Mouse (Mus musculus) hindbrain, embryonic 13.5 days (tissue): Measurements from ENCODE around the gene Clk2. TPM values are rescaled to one million over a fixed set of nuclear protein-coding genes. Genes with fewer than 3 reads are reported as not detected.

Experiments used
- ATAC-seq: fragments of 200-750 bp; cut with Nextera tagmentation; 2 replicates; pipeline ENCODE4 v1.8.0; 2017; ENCODE audit warnings: moderate TSS enrichment; ENCODE audit not compliant: low FRiP score
- H3K27ac ChIP-seq: fragments of 300-500 bp; sonication (generic); 2 replicates; pipeline ENCODE4 v1.5.1; 2015; ENCODE audit warnings: inconsistent platforms, mild to moderate bottlenecking, moderate library complexity
- H3K27me3 ChIP-seq: fragments of 300-500 bp; sonication (generic); 2 replicates; pipeline ENCODE4 v1.6.1; 2015; ENCODE audit warnings: mild to moderate bottlenecking, inconsistent platforms
- H3K36me3 ChIP-seq: fragments of 300-500 bp; sonication (generic); 2 replicates; pipeline ENCODE4 v1.6.1; 2015; ENCODE audit warnings: mild to moderate bottlenecking, inconsistent platforms
- H3K4me1 ChIP-seq: fragments of 300-500 bp; sonication (generic); replicated peaks from 2 replicates; pipeline ENCODE4 v1.6.1; 2015; ENCODE audit warnings: inconsistent platforms
- H3K4me2 ChIP-seq: fragments of 300-500 bp; sonication (generic); 2 replicates; pipeline ENCODE4 v1.6.1; 2015; ENCODE audit warnings: inconsistent platforms, mild to moderate bottlenecking, moderate library complexity
- H3K4me3 ChIP-seq: fragments of 300-500 bp; sonication (generic); 2 replicates; pipeline ENCODE4 v1.5.1; 2015; ENCODE audit warnings: mild to moderate bottlenecking, inconsistent platforms
- H3K9ac ChIP-seq: fragments of 300-500 bp; sonication (generic); 2 replicates; pipeline ENCODE4 v1.6.1; 2015; ENCODE audit warnings: mild to moderate bottlenecking, inconsistent platforms
- H3K9me3 ChIP-seq: fragments of 300-500 bp; sonication (generic); 2 replicates; pipeline ENCODE4 v1.6.1; 2016; ENCODE audit warnings: inconsistent platforms
- WGBS: fragments of 180-500 bp; shearing (Covaris S2); methylation state at CpG from one replicate; pipeline ENCODE4 v1.1.7; 2015; 5-methylcytosine and 5-hydroxymethylcytosine counted together
- polyA plus RNA-seq: library from polyadenylated mRNA; unstranded; fragments of >200 nt; fragmentation: Nextera tagmentation; extraction: Ambion mirVana; gene quantifications from 2 replicates; pipeline ENCODE4 v1.2.1, GENCODE M21; 2015

Clk2 gene
- polyA plus RNA-seq, 1 experiment from 2014 or later: 24.5 TPM

- H3K4me2 ChIP-seq: no peak overlapping the region
- no peak for ATAC-seq
Observed at GRCm38 (mm10) chr3:89163123-89163522, 1.5 kb upstream of the Clk2 start.

GRCm38 (mm10) chr3:89163643-89164245 is 851 bp upstream of the Clk2 start:
- H3K9me3 ChIP-seq: no peaks in the 10 kb centered on the region
- WGBS: 80% methylated on average over 5 of the region's 5 CpGs
- peak overlapping the region; percentile 83 for H3K4me3 ChIP-seq
- H3K4me2 ChIP-seq: peak overlapping the region; percentile 66
- H3K36me3 ChIP-seq: peaks cover 17% of the 10 kb centered on the region
- peak overlapping the region; percentile 96 for H3K9ac ChIP-seq
- peaks cover 44% of the 10 kb centered on the region for H3K4me1 ChIP-seq
- ATAC-seq: no peak
- H3K27ac ChIP-seq: peak overlapping the region; percentile 95
- no peaks in the 10 kb centered on the region for H3K27me3 ChIP-seq

More at GRCm38 (mm10) chr3:89163123-89163522, 1.5 kb upstream of the Clk2 start:
- no peak overlapping the region for H3K27ac ChIP-seq
- 79% methylated on average over 1 of the region's 1 CpGs for WGBS
- H3K36me3 ChIP-seq: peaks cover 11% of the 10 kb centered on the region
- H3K4me1 ChIP-seq: peaks cover 50% of the 10 kb centered on the region
- no peak overlapping the region for H3K4me3 ChIP-seq
- H3K9ac ChIP-seq: no peak overlapping the region
- no peaks in the 10 kb centered on the region for H3K9me3 ChIP-seq
- H3K27me3 ChIP-seq: no peaks in the 10 kb centered on the region

GRCm38 (mm10) chr3:89165268-89165870 is 774 bp downstream of the Clk2 start:
- Histone ChIP-seq H3K9ac (peak overlapping the region; percentile 96), H3K4me2 (peak overlapping the region; percentile 66), H3K9me3 (no peaks in the 10 kb centered on the region), H3K36me3 (peaks cover 33% of the 10 kb centered on the region), H3K27me3 (no peaks in the 10 kb centered on the region), H3K4me3 (peak overlapping the region; percentile 83), H3K27ac (peak overlapping the region; percentile 95), H3K4me1 (peaks cover 28% of the 10 kb centered on the region)
- 30% methylated on average over 12 of the region's 12 CpGs for WGBS
- ATAC-seq: no peak; the same call in 1 of the 2 replicates

- no peaks in the 10 kb centered on the region for H3K27me3 ChIP-seq
- WGBS: 95% methylated on average over 19 of the region's 19 CpGs
- ATAC-seq: no peak
- no peak overlapping the region for H3K27ac ChIP-seq
- no peak overlapping the region for H3K4me3 ChIP-seq
- H3K9ac ChIP-seq: 0 out of 2 replicates have a peak overlapping the region, but pooled peaks have one; percentile 96
- H3K4me2 ChIP-seq: no peak overlapping the region
- H3K9me3 ChIP-seq: no peaks in the 10 kb centered on the region
- peaks cover 27% of the 10 kb centered on the region for H3K4me1 ChIP-seq
- peaks cover 47% of the 10 kb centered on the region for H3K36me3 ChIP-seq
Observed at GRCm38 (mm10) chr3:89166945-89167344, 2.4 kb downstream of the Clk2 start.

- Histone ChIP-seq H3K27me3 (no peaks in the 10 kb centered on the region), H3K9me3 (no peaks in the 10 kb centered on the region), H3K4me2 (no peak overlapping the region), H3K36me3 (peaks cover 75% of the 10 kb centered on the region), H3K9ac (0 out of 2 replicates have a peak overlapping the region, but pooled peaks have one; percentile 8), H3K4me3 (no peak overlapping the region), H3K27ac (no peak overlapping the region), H3K4me1 (peaks cover 18% of the 10 kb centered on the region)
- WGBS: 94% methylated on average over 11 of the region's 11 CpGs
- ATAC-seq: no peak
Observed at GRCm38 (mm10) chr3:89174844-89175243, 10.2 kb downstream of the Clk2 start.

GRCm38 (mm10) chr3:89175544-89175943 is 10.9 kb downstream of the Clk2 start:
- Histone ChIP-seq H3K4me3 (no peak overlapping the region), H3K9me3 (no peaks in the 10 kb centered on the region), H3K27ac (no peak overlapping the region), H3K4me1 (peaks cover 18% of the 10 kb centered on the region), H3K4me2 (no peak overlapping the region), H3K9ac (0 out of 2 replicates have a peak overlapping the region, but pooled peaks have one; percentile 8), H3K27me3 (no peaks in the 10 kb centered on the region), H3K36me3 (peaks cover 75% of the 10 kb centered on the region)
- WGBS: 92% methylated on average over 10 of the region's 10 CpGs
- no peak for ATAC-seq

- H3K4me1 ChIP-seq: peaks cover 18% of the 10 kb centered on the region
- H3K4me2 ChIP-seq: no peak overlapping the region
- ATAC-seq: peak; percentile 10; the same call in 1 of the 2 replicates
- no peak overlapping the region for H3K9ac ChIP-seq
- WGBS: 83% methylated on average over 7 of the region's 7 CpGs
- no peak overlapping the region for H3K27ac ChIP-seq
- no peaks in the 10 kb centered on the region for H3K9me3 ChIP-seq
- H3K27me3 ChIP-seq: no peaks in the 10 kb centered on the region
- no peak overlapping the region for H3K4me3 ChIP-seq
- H3K36me3 ChIP-seq: peaks cover 75% of the 10 kb centered on the region
Observed at GRCm38 (mm10) chr3:89176421-89176820, 11.8 kb downstream of the Clk2 start.

- Histone ChIP-seq H3K27me3 (no peaks in the 10 kb centered on the region), H3K4me3 (peak within 1 kb of the TSS; percentile 71), H3K4me2 (peak within 1 kb of the TSS; percentile 81), H3K36me3 (peaks cover 76% of the 10 kb centered on the region), H3K9ac (peak within 1 kb of the TSS; percentile 82), H3K4me1 (peaks cover 21% of the 10 kb centered on the region), H3K27ac (peak within 1 kb of the TSS; percentile 84), H3K9me3 (no peaks in the 10 kb centered on the region)
- ATAC-seq: peak; percentile 96
- WGBS: under 1% methylated on average over 43 of the region's 43 CpGs
Observed at GRCm38 (mm10) chr3:89177242-89178106, 12.9 kb downstream of the Clk2 start, which contains the start of gene Scamp3. Scamp3 (plus strand) TSS chr3:89177473.

- Histone ChIP-seq H3K4me1 (peaks cover 25% of the 10 kb centered on the region), H3K4me2 (peak overlapping the region; percentile 81), H3K27ac (peak overlapping the region; percentile 84), H3K36me3 (peaks cover 71% of the 10 kb centered on the region), H3K9me3 (no peaks in the 10 kb centered on the region), H3K9ac (peak overlapping the region; percentile 82), H3K27me3 (no peaks in the 10 kb centered on the region), H3K4me3 (peak overlapping the region; percentile 71)
- no peak for ATAC-seq
- 10% methylated on average over 6 of the region's 6 CpGs for WGBS
Observed at GRCm38 (mm10) chr3:89178107-89178385, 13.5 kb downstream of the Clk2 start.

- H3K36me3 ChIP-seq: peaks cover 61% of the 10 kb centered on the region
- no peak for ATAC-seq
- no peaks in the 10 kb centered on the region for H3K9me3 ChIP-seq
- peak overlapping the region; percentile 81; the same call in 1 of the 2 replicates for H3K4me2 ChIP-seq
- 92% methylated on average over 11 of the region's 11 CpGs for WGBS
- peak overlapping the region; percentile 71; the same call in 1 of the 2 replicates for H3K4me3 ChIP-seq
- H3K4me1 ChIP-seq: peaks cover 34% of the 10 kb centered on the region
- no peaks in the 10 kb centered on the region for H3K27me3 ChIP-seq
- H3K27ac ChIP-seq: no peak overlapping the region
- H3K9ac ChIP-seq: no peak overlapping the region
Observed at GRCm38 (mm10) chr3:89179056-89179455, 14.5 kb downstream of the Clk2 start.

GRCm38 (mm10) chr3:89181749-89182500 is 17.3 kb downstream of the Clk2 start:
- no peak overlapping the region for H3K4me3 ChIP-seq
- no peak for ATAC-seq
- peaks cover 37% of the 10 kb centered on the region for H3K36me3 ChIP-seq
- H3K4me1 ChIP-seq: peaks cover 56% of the 10 kb centered on the region
- WGBS: 92% methylated on average over 27 of the region's 27 CpGs
- H3K9ac ChIP-seq: peak overlapping the region; percentile 9; the same call in 1 of the 2 replicates
- no peak overlapping the region for H3K4me2 ChIP-seq
- H3K27ac ChIP-seq: no peak overlapping the region
- no peaks in the 10 kb centered on the region for H3K27me3 ChIP-seq
- H3K9me3 ChIP-seq: no peaks in the 10 kb centered on the region
